Mouse (Mus musculus) lung, postnatal 10 days (tissue): ENCODE measurements around the gene Tmem219.
A peak's percentile ranks its signal among the peaks of the same experiment; 100 is the strongest.

Experiments used
- DNase-seq: peaks from one replicate; pipeline ENCODE4 v3.0.0; 2021

Gene Tmem219

GRCm38 (mm10) chr7:126922624-126923060 is at the start of gene Tmem219:
Gene Tmem219, minus strand, starts transcription at chr7:126922917.
- DNase-seq, result peak; percentile 78

- no peak for DNase-seq
Measured at GRCm38 (mm10) chr7:126967361-126967760, 44.6 kb upstream of the Tmem219 start.

GRCm38 (mm10) chr7:126965568-126965967 is 42.9 kb upstream of the Tmem219 start:
- DNase-seq, result no peak

GRCm38 (mm10) chr7:126963548-126964286 is 41.0 kb upstream of the Tmem219 start:
- peak; percentile 55 for DNase-seq

DNA sequence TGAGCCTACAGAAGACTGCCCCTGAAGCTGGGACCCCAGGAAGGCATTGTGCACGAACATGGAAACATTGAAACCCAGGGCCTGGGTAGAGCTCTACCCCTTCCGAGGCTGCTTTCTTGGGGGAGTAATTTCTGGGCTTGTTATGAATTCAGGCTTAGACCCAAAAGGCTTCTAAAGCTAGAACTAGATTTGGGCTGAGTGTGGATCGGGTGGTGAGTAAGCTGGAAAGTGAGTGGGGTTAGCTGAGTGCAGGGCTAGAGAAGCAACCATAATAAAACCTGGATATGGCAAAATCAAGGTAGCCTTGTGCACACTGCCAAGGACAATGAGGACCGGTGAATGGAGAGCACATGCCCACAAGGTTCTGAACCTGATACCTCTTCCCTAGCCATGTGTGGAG is 39.2 kb upstream of the Tmem219 start:
- DNase-seq, result no peak

DNA sequence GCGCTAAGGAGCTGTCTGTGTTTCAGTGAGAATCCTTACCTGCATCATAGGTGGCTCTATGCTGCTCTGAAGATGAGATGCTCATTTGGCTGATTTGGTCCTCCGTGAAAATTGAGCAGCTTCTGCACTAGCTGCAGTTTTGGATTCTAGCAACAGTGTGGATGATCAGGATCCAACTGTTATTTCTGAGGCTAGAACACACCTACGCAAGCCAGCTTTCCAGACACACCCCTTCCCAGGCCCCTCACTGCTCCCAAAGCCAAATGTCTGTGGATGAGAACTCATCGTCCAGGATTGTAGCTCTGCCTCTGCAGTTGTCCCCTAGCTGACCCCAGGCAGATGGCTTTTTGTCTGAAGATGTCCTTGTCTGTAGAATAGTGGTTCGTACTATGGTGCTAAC is 38.4 kb upstream of the Tmem219 start:
- DNase-seq, result no peak

- DNase-seq, result no peak
Measured at GRCm38 (mm10) chr7:126959780-126960179, 37.1 kb upstream of the Tmem219 start.

GRCm38 (mm10) chr7:126955125-126955524 is 32.4 kb upstream of the Tmem219 start:
- DNase-seq, result no peak

GRCm38 (mm10) chr7:126952646-126953045 is 29.9 kb upstream of the Tmem219 start:
- no peak for DNase-seq

- no peak for DNase-seq
Measured at GRCm38 (mm10) chr7:126951741-126952140, 29.0 kb upstream of the Tmem219 start.

DNA sequence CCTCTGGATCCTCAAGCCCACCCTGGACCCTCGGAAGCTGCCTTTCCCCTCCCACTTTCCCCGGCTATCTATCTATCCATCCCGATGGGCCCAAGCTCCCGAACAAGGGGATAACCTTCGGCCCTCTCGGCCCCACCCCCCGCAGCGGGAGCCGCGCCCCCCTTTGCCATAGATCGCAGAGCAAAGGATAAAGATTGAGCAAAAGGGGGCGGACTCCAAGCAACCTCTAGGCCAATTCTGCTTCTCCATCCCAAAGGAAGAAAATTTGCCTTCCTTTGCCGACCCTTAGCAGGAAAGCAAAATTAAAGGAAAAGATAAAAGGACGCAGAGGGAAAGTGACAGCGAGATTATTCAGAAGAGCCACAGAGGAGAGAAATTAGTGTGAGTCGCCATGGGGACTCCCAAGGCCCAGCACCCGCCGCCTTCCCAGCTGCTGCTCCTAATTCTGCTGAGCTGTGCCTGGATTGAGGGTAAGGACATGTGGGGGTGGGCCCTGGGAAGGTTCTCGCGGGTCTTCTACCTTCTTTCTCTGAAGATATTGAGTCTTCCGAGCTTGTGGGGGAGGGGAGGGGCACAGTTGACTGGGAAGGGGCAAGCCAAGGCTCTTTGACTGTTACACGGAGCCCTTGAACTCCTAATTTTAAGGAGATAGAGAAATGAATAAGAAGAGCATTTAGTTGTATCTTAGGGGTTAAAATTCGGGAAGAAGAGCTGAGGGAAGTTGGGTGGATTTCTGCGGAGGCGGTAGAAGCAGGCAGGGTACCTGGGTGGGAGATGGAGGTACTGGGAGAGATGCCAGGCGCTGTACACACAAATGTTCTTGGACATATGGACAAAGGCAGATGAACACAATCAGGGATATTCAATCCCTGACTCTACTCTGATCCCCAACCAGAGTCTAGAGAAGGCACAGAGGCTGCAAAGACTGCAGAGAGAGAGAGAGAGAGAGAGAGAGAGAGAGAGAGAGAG is 28.2 kb upstream of the Tmem219 start:
- DNase-seq, result no peak

DNA sequence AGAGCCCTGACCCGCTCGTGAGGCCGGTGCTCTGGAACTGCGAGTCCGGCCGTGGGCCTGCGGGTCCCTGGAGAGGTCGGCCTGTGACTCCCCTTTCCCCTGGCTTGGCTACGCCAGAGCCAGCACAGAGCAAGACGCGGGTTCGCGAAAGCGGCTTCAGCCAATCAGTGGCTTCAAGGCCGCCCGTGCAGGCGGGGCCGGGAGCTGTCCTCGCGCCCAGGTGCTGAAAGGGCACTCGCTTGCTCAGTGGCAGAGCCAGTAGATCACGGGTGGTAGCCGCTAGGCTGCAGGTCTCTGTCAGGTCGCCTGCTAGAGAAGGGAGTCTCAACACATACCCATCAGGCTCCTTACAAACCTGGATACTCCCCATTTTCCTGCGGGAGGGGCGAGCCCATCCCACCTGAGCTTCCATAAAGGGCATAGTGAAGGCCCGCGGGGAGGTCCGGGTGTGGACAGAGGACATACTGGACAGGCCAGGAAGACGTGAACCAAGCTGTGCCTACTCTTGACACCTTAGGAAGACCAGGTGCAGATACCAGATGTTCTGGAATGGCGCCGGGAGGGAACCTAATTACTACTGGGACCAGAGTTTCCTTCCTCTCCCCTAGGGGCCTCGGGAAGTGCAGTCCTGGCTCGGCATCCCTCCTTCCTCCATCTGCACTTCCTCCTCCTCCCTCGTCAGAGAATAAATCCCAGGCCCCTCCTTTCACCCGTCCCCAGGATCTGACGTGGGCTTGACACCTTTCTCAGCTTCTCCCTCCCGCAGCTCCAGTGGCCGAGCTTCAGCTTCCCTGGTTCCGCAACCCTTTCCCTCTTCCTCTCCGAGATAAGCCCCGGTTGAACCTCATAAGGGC is 27.3 kb upstream of the Tmem219 start, which contains the start of gene Sez6l2:
Gene Sez6l2, plus strand, starts transcription at position 771 of the 854 bp plus-strand sequence.
- peak; percentile 93 for DNase-seq

DNA sequence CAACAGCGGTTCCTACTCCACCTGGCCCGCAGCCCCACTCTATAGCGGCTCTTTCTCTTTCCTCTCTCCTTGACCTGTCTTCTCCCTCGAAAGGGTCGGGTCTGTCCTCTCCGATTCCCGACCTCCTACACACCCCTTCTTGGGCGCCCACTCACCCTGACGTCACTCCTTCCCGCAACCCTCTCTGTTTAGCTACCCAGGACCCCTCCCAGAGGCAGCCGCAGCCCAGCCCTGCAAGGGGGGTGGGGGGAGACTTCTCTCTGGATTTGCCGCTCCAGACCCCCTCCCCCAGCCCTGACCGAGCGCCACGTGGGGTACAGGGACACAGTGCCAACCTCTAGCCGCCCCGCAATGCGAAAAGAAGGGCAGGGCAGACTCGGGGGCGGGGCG is 26.7 kb upstream of the Tmem219 start, which contains the start of gene Asphd1:
Gene Asphd1, minus strand, starts transcription at position 180 of the 390 bp plus-strand sequence.
- DNase-seq, result no peak

GRCm38 (mm10) chr7:126948626-126949025 is 25.9 kb upstream of the Tmem219 start:
- no peak for DNase-seq

GRCm38 (mm10) chr7:126946530-126946929 is 23.8 kb upstream of the Tmem219 start:
- DNase-seq, result peak; percentile 65

DNA sequence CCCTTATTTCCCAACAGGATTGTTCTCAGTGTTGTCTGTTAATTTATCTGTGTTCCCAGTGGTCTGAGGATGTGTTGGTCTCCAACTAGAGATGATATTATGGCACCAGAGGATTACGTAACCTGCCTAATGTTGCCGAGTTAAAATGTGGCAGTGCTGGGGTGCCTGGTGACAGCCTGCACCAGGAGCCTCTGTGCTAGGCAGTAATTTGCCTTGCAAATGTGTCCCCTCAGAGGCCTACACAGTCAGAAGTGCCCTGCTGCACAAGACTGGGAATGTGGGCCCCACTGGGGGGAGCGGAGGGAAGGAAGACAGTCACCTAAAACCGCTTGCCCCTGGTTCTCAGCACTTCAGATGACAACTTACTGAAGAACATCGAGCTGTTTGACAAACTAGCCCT is 19.1 kb upstream of the Tmem219 start:
- no peak for DNase-seq

- DNase-seq, result no peak
Measured at GRCm38 (mm10) chr7:126941171-126941570, 18.5 kb upstream of the Tmem219 start.

GRCm38 (mm10) chr7:126932652-126933051 is 9.9 kb upstream of the Tmem219 start:
- DNase-seq, result no peak

DNA sequence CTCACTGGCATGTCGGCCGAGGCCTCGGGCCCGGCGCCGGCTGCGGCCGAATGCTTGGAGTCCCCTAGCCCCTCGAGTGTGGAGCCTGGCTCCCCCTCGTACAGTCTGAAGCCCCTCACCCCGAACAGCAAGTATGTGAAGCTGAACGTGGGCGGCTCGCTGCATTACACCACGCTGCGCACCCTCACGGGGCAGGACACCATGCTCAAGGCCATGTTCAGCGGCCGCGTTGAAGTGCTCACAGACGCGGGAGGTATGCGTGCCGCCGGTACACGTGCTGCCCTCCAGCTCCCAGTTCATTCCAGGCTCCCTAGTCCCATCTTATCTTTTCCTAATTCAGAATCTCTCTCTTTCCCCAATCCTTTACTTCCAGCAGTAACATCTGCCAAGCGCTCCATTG is 6.3 kb upstream of the Tmem219 start:
- no peak for DNase-seq

DNA sequence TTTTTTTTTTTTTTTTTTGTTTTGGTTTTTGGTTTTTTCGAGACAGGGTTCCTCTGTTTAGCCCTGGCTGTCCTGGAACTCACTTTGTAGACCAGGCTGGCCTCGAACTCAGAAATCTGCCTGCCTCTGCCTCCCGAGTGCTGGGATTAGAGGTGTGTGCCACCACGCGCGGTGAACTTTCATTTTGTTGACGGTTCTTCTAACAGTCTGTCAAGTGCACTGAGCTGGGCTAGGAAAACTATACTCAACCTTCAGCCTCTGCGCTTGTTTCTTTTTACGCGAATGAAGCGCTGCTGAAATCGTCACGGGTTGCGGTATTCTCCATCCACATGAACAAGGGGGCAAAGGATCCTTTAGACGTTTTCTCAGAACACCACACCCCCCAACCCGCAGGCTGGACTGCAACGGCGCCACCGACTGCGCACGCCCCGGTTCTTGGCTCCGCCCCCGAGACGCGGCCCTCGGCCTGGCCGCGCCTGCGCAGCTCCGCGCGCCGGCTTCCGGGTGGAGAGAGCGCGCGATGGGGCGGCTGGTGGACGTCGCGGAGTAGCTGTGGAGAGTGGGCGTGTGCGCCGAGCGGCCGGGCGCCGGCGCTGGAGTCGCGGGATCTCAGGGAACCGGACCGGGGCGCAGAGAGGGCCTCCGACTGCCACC is 5.8 kb upstream of the Tmem219 start, which contains the start of gene Kctd13:
Gene Kctd13, plus strand, starts transcription at position 496 of the 654 bp plus-strand sequence.
- peak; percentile 96 for DNase-seq

- no peak for DNase-seq
Measured at GRCm38 (mm10) chr7:126926299-126926698, 3.6 kb upstream of the Tmem219 start.

- DNase-seq, result no peak
Measured at GRCm38 (mm10) chr7:126923999-126924398, 1.3 kb upstream of the Tmem219 start.
